Mouse (Mus musculus): Measurements from ENCODE around the gene Epb41l4b. TPM values are rescaled to one million over a fixed set of nuclear protein-coding genes. Genes with fewer than 3 reads are reported as not detected.
A peak's percentile ranks its signal among the peaks of the same experiment; 100 is the strongest.

Gene Epb41l4b
- polyA plus RNA-seq, 1 experiment from 2014 or later, result 7.0 TPM

DNA sequence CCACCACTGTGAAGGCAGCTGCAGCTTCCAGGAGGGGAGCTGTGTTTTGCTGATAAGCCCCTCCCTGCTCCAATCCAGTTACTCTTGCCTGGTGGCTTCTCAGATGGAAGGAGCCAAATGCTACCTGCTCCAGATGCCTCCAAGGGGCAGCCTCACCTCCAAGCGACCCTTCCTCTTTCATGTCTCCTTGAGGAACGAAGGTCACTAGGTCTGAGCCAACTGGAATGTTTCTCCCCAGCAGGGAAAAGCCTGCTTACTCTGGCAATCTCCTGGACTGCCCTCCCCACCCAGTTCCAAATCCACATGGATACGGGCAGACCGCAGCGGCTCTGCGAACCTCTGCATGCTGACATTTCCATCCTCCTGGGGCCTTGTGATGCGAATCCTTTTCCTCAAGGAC, 69.4 kb downstream of the Epb41l4b start:
- H3K4me3 ChIP-seq (replicated peaks; ENCODE audit: low read depth, low read length), result no peak overlapping the region
- H3K36me3 ChIP-seq (ENCODE audit: insufficient read depth, low read length), result no peaks in the 10 kb centered on the region
- peak overlapping the region; percentile 31; the same call in 1 of the 2 replicates for H3K27ac ChIP-seq
- TF ChIP-seq CTCF (IDR thresholded peaks at IDR 0.05; ENCODE audit: low read depth), result no peak
- WGBS, result 59% methylated on average over 7 of the region's 7 CpGs
- no peaks in the 10 kb centered on the region for H3K4me1 ChIP-seq (replicated peaks; ENCODE audit: insufficient read depth, low read length)
- no peaks in the 10 kb centered on the region for H3K27me3 ChIP-seq (ENCODE audit: insufficient read depth, low read length)
- H3K4me2 ChIP-seq (ENCODE audit: low read length), result no peak overlapping the region
- no peak for DNase-seq (ENCODE audit: low spot score)
- no peak for ATAC-seq (replicated peaks; ENCODE audit: low FRiP score, low read depth)
- H3K9me3 ChIP-seq (replicated peaks; ENCODE audit: low read length), result no peaks in the 10 kb centered on the region
- H3K9ac ChIP-seq (ENCODE audit: low read depth, low read length), result no peak overlapping the region

GRCm38 (mm10) chr4:57073174-57073573, 70.1 kb downstream of the Epb41l4b start:
- Histone ChIP-seq H3K27ac (peak overlapping the region; percentile 31), H3K4me1 (replicated peaks; ENCODE audit: insufficient read depth, low read length) (no peaks in the 10 kb centered on the region), H3K27me3 (ENCODE audit: insufficient read depth, low read length) (no peaks in the 10 kb centered on the region), H3K9me3 (replicated peaks; ENCODE audit: low read length) (no peaks in the 10 kb centered on the region), H3K9ac (ENCODE audit: low read depth, low read length) (no peak overlapping the region), H3K36me3 (ENCODE audit: insufficient read depth, low read length) (no peaks in the 10 kb centered on the region), H3K4me2 (ENCODE audit: low read length) (no peak overlapping the region), H3K4me3 (replicated peaks; ENCODE audit: low read depth, low read length) (no peak overlapping the region)
- DNase-seq (ENCODE audit: low spot score) (no peak), ATAC-seq (replicated peaks; ENCODE audit: low FRiP score, low read depth) (no peak)
- TF ChIP-seq CTCF (IDR thresholded peaks at IDR 0.05; ENCODE audit: low read depth), result no peak
- 61% methylated on average over 14 of the region's 14 CpGs for WGBS

DNA sequence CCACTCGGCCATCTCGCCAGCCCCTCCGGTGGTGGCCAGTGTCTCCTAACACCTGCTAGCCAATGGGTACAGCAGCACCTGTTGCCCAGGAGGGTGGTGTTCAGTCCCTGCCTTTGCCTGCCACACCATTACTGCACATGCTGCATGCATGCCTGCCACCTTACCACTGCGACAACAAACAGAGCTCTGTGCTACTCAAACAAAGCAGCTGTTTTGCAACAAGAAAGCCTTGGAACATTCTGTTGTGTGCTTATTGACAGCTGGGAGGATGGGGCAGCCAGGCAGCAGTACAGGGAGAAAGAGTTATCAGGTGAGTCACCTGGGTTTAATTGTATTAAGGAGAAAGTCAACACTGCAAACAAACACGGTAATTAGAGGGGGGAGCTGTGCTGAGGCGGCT, 72.6 kb downstream of the Epb41l4b start:
- H3K9ac ChIP-seq (ENCODE audit: low read depth, low read length), result no peak overlapping the region
- DNase-seq (ENCODE audit: low spot score), result no peak
- H3K36me3 ChIP-seq (ENCODE audit: insufficient read depth, low read length), result no peaks in the 10 kb centered on the region
- no peaks in the 10 kb centered on the region for H3K9me3 ChIP-seq (replicated peaks; ENCODE audit: low read length)
- H3K27ac ChIP-seq, result no peak overlapping the region
- no peak overlapping the region for H3K4me2 ChIP-seq (ENCODE audit: low read length)
- no peak for ATAC-seq (replicated peaks; ENCODE audit: low FRiP score, low read depth)
- H3K4me3 ChIP-seq (replicated peaks; ENCODE audit: low read depth, low read length), result no peak overlapping the region
- no peaks in the 10 kb centered on the region for H3K27me3 ChIP-seq (ENCODE audit: insufficient read depth, low read length)
- WGBS, result 81% methylated on average over 6 of the region's 6 CpGs
- no peak for TF ChIP-seq CTCF (IDR thresholded peaks at IDR 0.05; ENCODE audit: low read depth)
- no peaks in the 10 kb centered on the region for H3K4me1 ChIP-seq (replicated peaks; ENCODE audit: insufficient read depth, low read length)

DNA sequence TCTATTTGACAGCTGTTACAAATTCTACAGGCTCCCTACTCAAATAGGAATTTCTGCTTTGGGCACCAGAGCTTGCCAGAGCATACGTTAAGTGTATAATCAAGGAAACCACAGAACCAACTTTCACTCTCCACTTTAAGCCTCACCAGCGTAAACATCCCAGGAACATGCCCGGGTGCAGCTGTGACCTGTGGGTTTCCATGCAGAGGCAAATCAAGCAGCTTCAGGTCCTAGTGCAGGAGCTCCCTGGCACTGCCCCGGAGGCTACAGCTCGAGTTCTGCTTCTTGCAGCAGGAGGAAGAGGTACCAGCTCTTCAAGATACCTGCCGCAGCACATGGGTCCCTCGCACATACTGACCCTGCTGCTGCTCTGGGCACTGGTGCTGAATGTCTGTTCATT, 74.8 kb downstream of the Epb41l4b start:
- Histone ChIP-seq H3K27me3 (ENCODE audit: insufficient read depth, low read length) (no peaks in the 10 kb centered on the region), H3K36me3 (ENCODE audit: insufficient read depth, low read length) (no peaks in the 10 kb centered on the region), H3K27ac (no peak overlapping the region), H3K4me3 (replicated peaks; ENCODE audit: low read depth, low read length) (no peak overlapping the region), H3K4me1 (replicated peaks; ENCODE audit: insufficient read depth, low read length) (no peaks in the 10 kb centered on the region), H3K4me2 (ENCODE audit: low read length) (no peak overlapping the region), H3K9ac (ENCODE audit: low read depth, low read length) (no peak overlapping the region), H3K9me3 (replicated peaks; ENCODE audit: low read length) (no peaks in the 10 kb centered on the region)
- DNase-seq (ENCODE audit: low spot score), result no peak
- no peak for TF ChIP-seq CTCF (IDR thresholded peaks at IDR 0.05; ENCODE audit: low read depth)
- ATAC-seq (replicated peaks; ENCODE audit: low FRiP score, low read depth), result no peak
- 65% methylated on average over 7 of the region's 7 CpGs for WGBS

DNA sequence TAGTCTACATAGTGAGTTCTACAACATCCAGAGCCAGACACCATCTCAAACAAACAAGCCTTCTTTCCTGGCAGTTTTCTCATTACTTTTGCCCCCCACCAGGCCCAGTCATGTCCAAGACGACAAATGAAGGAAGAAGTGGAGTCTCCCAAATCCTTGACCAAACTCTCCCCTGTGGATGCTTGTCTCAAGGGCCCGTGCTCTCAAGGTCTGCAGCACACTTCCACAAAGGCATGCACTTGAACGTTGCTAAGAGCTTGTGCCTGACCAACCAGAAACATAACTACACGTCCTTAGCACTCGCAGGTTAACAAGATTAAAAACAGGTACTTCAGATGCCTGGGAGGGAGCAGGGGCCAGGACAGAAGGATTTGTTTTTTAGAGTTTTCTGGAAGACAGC, 75.4 kb downstream of the Epb41l4b start:
- H3K27ac ChIP-seq, result no peak overlapping the region
- H3K27me3 ChIP-seq (ENCODE audit: insufficient read depth, low read length), result no peaks in the 10 kb centered on the region
- no peak for TF ChIP-seq CTCF (IDR thresholded peaks at IDR 0.05; ENCODE audit: low read depth)
- ATAC-seq (replicated peaks; ENCODE audit: low FRiP score, low read depth) (no peak), DNase-seq (ENCODE audit: low spot score) (no peak)
- no peak overlapping the region for H3K4me3 ChIP-seq (replicated peaks; ENCODE audit: low read depth, low read length)
- H3K4me2 ChIP-seq (ENCODE audit: low read length), result no peak overlapping the region
- H3K9me3 ChIP-seq (replicated peaks; ENCODE audit: low read length), result no peaks in the 10 kb centered on the region
- WGBS, result 65% methylated on average over 5 of the region's 5 CpGs
- H3K36me3 ChIP-seq (ENCODE audit: insufficient read depth, low read length), result no peaks in the 10 kb centered on the region
- no peaks in the 10 kb centered on the region for H3K4me1 ChIP-seq (replicated peaks; ENCODE audit: insufficient read depth, low read length)
- no peak overlapping the region for H3K9ac ChIP-seq (ENCODE audit: low read depth, low read length)

GRCm38 (mm10) chr4:57066936-57067335, 76.3 kb downstream of the Epb41l4b start:
- Histone ChIP-seq H3K4me2 (ENCODE audit: low read length) (no peak overlapping the region), H3K27ac (no peak overlapping the region), H3K27me3 (ENCODE audit: insufficient read depth, low read length) (no peaks in the 10 kb centered on the region), H3K4me1 (replicated peaks; ENCODE audit: insufficient read depth, low read length) (no peaks in the 10 kb centered on the region), H3K9ac (ENCODE audit: low read depth, low read length) (no peak overlapping the region), H3K36me3 (ENCODE audit: insufficient read depth, low read length) (no peaks in the 10 kb centered on the region), H3K9me3 (replicated peaks; ENCODE audit: low read length) (no peaks in the 10 kb centered on the region), H3K4me3 (replicated peaks; ENCODE audit: low read depth, low read length) (no peak overlapping the region)
- ATAC-seq (replicated peaks; ENCODE audit: low FRiP score, low read depth), result no peak
- TF ChIP-seq CTCF (IDR thresholded peaks at IDR 0.05; ENCODE audit: low read depth), result no peak
- 94% methylated on average over 2 of the region's 2 CpGs for WGBS
- no peak for DNase-seq (ENCODE audit: low spot score)

- H3K9ac ChIP-seq (ENCODE audit: low read depth, low read length), result no peak overlapping the region
- no peaks in the 10 kb centered on the region for H3K27me3 ChIP-seq (ENCODE audit: insufficient read depth, low read length)
- H3K36me3 ChIP-seq (ENCODE audit: insufficient read depth, low read length), result no peaks in the 10 kb centered on the region
- no peak overlapping the region for H3K4me2 ChIP-seq (ENCODE audit: low read length)
- H3K27ac ChIP-seq, result no peak overlapping the region
- H3K9me3 ChIP-seq (replicated peaks; ENCODE audit: low read length), result no peaks in the 10 kb centered on the region
- WGBS, result 35% methylated on average over 4 of the region's 4 CpGs
- ATAC-seq (replicated peaks; ENCODE audit: low FRiP score, low read depth), result peak; percentile 75; the same call in 1 of the 2 replicates
- TF ChIP-seq CTCF (IDR thresholded peaks at IDR 0.05; ENCODE audit: low read depth), result peak; percentile 93
- no peaks in the 10 kb centered on the region for H3K4me1 ChIP-seq (replicated peaks; ENCODE audit: insufficient read depth, low read length)
- DNase-seq (ENCODE audit: low spot score), result peak; percentile 67
- no peak overlapping the region for H3K4me3 ChIP-seq (replicated peaks; ENCODE audit: low read depth, low read length)
These were observed 78.0 kb downstream of the Epb41l4b start for GRCm38 (mm10) chr4:57065273-57065672.

Data from kidney, postnatal 0 days (tissue).